ENCODE assay signal across 8 mouse cellular contexts in the genomic region with DNA sequence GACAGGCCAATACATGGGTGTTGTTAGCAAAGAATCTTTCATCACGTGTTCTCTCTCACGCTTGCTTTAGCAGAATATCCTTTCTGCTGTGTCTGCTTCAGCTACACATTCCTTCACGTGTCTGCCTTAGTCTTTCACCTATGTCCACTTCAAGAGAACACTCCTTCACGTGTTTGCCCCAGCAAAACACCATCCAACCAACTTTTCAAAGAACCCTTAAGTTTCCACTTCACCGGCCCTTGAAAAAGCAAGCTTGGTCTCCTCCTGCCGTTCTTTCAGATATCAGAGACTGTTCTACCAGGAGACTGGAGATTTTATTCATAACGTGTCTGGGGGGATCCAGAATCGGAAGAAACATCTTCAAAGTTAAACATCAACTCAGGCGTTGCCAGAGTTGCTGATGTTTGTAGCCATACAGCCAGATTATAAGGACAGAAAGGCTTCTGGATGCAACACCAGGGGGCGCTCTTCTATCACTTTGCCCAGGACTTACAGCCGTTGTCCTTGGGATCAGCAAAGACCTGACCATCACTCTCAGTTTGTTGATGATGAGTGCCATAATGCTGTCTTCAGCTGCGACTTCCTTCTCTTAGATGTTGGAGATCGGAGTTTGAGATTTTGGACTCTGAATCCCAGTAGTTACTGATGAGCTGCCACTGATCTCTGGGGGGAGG. TPM values are rescaled to one million over a fixed set of nuclear protein-coding genes. Genes with fewer than 3 reads are reported as not detected.
A peak's percentile ranks its signal among the peaks of the same experiment; 100 is the strongest.
DNase-seq lines count a peak whose midpoint lies in the region; ATAC-seq and TF ChIP-seq lines count a peak whose summit lies in the region.

No protein-coding gene starts in this region.

- intact Hi-C loops in heart, postnatal 10 days (cut with DNase I) = loop anchor here (1.0 kb wide), 1 partner anchor 179 kb away; no protein-coding TSS in a partner anchor

- H3K9me3 ChIP-seq in midbrain, embryonic 14.5 days (ENCODE audit: control insufficient read depth, low read length) = no peaks in the 10 kb centered on the region
- no peaks in the 10 kb centered on the region for H3K9me3 ChIP-seq in midbrain, embryonic 13.5 days
- no peaks in the 10 kb centered on the region for H3K9me3 ChIP-seq in lung, postnatal 0 days (ENCODE audit: low read length)

- TF ChIP-seq CTCF in lung, postnatal 0 days (IDR thresholded peaks at IDR 0.05) = peak; percentile 85
- TF ChIP-seq CTCF in testis, adult 2 months (IDR thresholded peaks at IDR 0.05; ENCODE audit: control insufficient read depth, insufficient read depth, insufficient replicate concordance, low read depth, low read length) = peak; percentile 61; the same call in 1 of the 2 replicates

- no peak for ATAC-seq in midbrain, embryonic 14.5 days (ENCODE audit: low FRiP score, low TSS enrichment)
- ATAC-seq in midbrain, embryonic 13.5 days = no peak
- ATAC-seq in lung, postnatal 0 days = peak; percentile 66

- H3K9ac ChIP-seq in midbrain, embryonic 14.5 days (replicated peaks; ENCODE audit: low read length) = no peak overlapping the region
- H3K9ac ChIP-seq in midbrain, embryonic 13.5 days (replicated peaks) = no peak overlapping the region
- no peak overlapping the region for H3K9ac ChIP-seq in lung, postnatal 0 days (replicated peaks; ENCODE audit: low read depth)

- H3K27me3 ChIP-seq in midbrain, embryonic 14.5 days (ENCODE audit: control insufficient read depth, insufficient read depth, low read length) = no peaks in the 10 kb centered on the region
- H3K27me3 ChIP-seq in midbrain, embryonic 13.5 days = peaks cover 14% of the 10 kb centered on the region; the same call in 1 of the 2 replicates
- peaks cover 3% of the 10 kb centered on the region; the same call in 1 of the 2 replicates for H3K27me3 ChIP-seq in lung, postnatal 0 days (replicated peaks; ENCODE audit: insufficient read depth, low read length)
- H3K27me3 ChIP-seq in testis, adult 2 months (ENCODE audit: control insufficient read depth, insufficient read depth, low read length) = no peaks in the 10 kb centered on the region

- peak; percentile 76 for DNase-seq in midbrain, embryonic 14.5 days
- peak; percentile 85 for DNase-seq in NIH3T3 (ENCODE audit: low read depth)
- DNase-seq in c-Kit-positive CD71-positive TER-119-positive erythroid progenitor cells, embryonic 14.5 days (ENCODE audit: low spot score) = peak; percentile 69
- DNase-seq in heart, postnatal 10 days = peak; percentile 41 to 69
- peak; percentile 79 for DNase-seq in lung, postnatal 0 days (ENCODE audit: low spot score)
- no peak for DNase-seq in left cerebral cortex, adult 8-10 months (ENCODE audit: low spot score in 2 of 2)

- 38% methylated on average over 13 of the region's 13 CpGs for WGBS in midbrain, embryonic 14.5 days
- 36% methylated on average over 13 of the region's 13 CpGs for WGBS in midbrain, embryonic 13.5 days
- 18% methylated on average over 13 of the region's 13 CpGs for WGBS in lung, postnatal 0 days

- no peak overlapping the region for H3K27ac ChIP-seq in midbrain, embryonic 14.5 days (replicated peaks; ENCODE audit: low read depth, low read length)
- no peak overlapping the region for H3K27ac ChIP-seq in midbrain, embryonic 13.5 days
- no peak overlapping the region for H3K27ac ChIP-seq in lung, postnatal 0 days (ENCODE audit: low read length)
- H3K27ac ChIP-seq in testis, adult 2 months (ENCODE audit: control insufficient read depth, insufficient read depth, low read depth, low read length) = no peak overlapping the region

- TF ChIP-seq POLR2A in testis, adult 2 months (IDR thresholded peaks at IDR 0.05; ENCODE audit: control insufficient read depth, low read depth, low read length) = no peak

- no peak overlapping the region for H3K4me2 ChIP-seq in midbrain, embryonic 14.5 days (ENCODE audit: low read length)
- no peak overlapping the region for H3K4me2 ChIP-seq in midbrain, embryonic 13.5 days (replicated peaks)
- no peak overlapping the region for H3K4me2 ChIP-seq in lung, postnatal 0 days (replicated peaks; ENCODE audit: low read depth, low read length)

- H3K36me3 ChIP-seq in midbrain, embryonic 14.5 days (ENCODE audit: control insufficient read depth, insufficient read depth, low read length) = no peaks in the 10 kb centered on the region
- no peaks in the 10 kb centered on the region for H3K36me3 ChIP-seq in midbrain, embryonic 13.5 days
- H3K36me3 ChIP-seq in lung, postnatal 0 days (ENCODE audit: insufficient read depth, low read length) = no peaks in the 10 kb centered on the region
- no peaks in the 10 kb centered on the region for H3K36me3 ChIP-seq in testis, adult 2 months (ENCODE audit: control insufficient read depth, insufficient read depth, low read length)

- TF ChIP-seq EP300 in lung, postnatal 0 days (IDR thresholded peaks at IDR 0.05) = no peak

- no peak overlapping the region for H3K4me3 ChIP-seq in midbrain, embryonic 14.5 days (replicated peaks; ENCODE audit: low read depth, low read length)
- H3K4me3 ChIP-seq in midbrain, embryonic 13.5 days (replicated peaks) = no peak overlapping the region
- no peak overlapping the region for H3K4me3 ChIP-seq in lung, postnatal 0 days (ENCODE audit: low read depth, low read length)
- H3K4me3 ChIP-seq in testis, adult 2 months (ENCODE audit: control insufficient read depth, low read depth, low read length) = no peak overlapping the region

- peaks cover 10% of the 10 kb centered on the region; the same call in 1 of the 2 replicates for H3K4me1 ChIP-seq in midbrain, embryonic 14.5 days (ENCODE audit: control insufficient read depth, insufficient read depth, low read length)
- peaks cover 16% of the 10 kb centered on the region for H3K4me1 ChIP-seq in midbrain, embryonic 13.5 days (replicated peaks)
- peaks cover 8% of the 10 kb centered on the region; the same call in 1 of the 2 replicates for H3K4me1 ChIP-seq in lung, postnatal 0 days (ENCODE audit: insufficient read depth, low read depth, low read length)
- H3K4me1 ChIP-seq in testis, adult 2 months (ENCODE audit: control insufficient read depth, insufficient read depth, low read length) = no peaks in the 10 kb centered on the region

RNA-seq across cellular contexts. Expression of a gene that starts 14.7 kb away (rescaled TPM):
- 46.8 and 49.5 TPM in 2 replicates for polyA plus RNA-seq in midbrain, embryonic 14.5 days (2014; fragmentation: Nextera tagmentation; extraction: Ambion mirVana)
- polyA plus RNA-seq in midbrain, embryonic 13.5 days (2015; fragmentation: Nextera tagmentation; extraction: Ambion mirVana) = 49.2 and 51.9 TPM in 2 replicates
- 10 to 100 TPM; 17.8 to 21.3 TPM for total RNA-seq in heart, postnatal 10 days (2021)
- polyA plus RNA-seq in lung, postnatal 0 days (2015; fragmentation: Nextera tagmentation; extraction: Ambion mirVana) = 20.5 and 22.4 TPM in 2 replicates
- polyA plus RNA-seq in testis, adult 2 months (2012; rRNA removed) = 80.1 and 81.9 TPM in 2 replicates
- total RNA-seq in left cerebral cortex, adult 8-10 months (2022) = 10 to 100 TPM; 16.6 to 20.5 (median 18.4) TPM

RNA-seq across cellular contexts. Expression of a gene that starts 22.7 kb away (rescaled TPM):
- polyA plus RNA-seq in midbrain, embryonic 14.5 days (2014; fragmentation: Nextera tagmentation; extraction: Ambion mirVana) = 97.7 and 105 TPM in 2 replicates
- 89.5 and 95.8 TPM in 2 replicates for polyA plus RNA-seq in midbrain, embryonic 13.5 days (2015; fragmentation: Nextera tagmentation; extraction: Ambion mirVana)
- total RNA-seq in heart, postnatal 10 days (2021) = 10 to 100 TPM; 42.6 to 48.8 TPM
- polyA plus RNA-seq in lung, postnatal 0 days (2015; fragmentation: Nextera tagmentation; extraction: Ambion mirVana) = 37.5 and 38.3 TPM in 2 replicates
- polyA plus RNA-seq in testis, adult 2 months (2012; rRNA removed) = 13.7 and 20.0 TPM in 2 replicates
- 10 to 100 TPM; 29.6 to 34.7 (median 31.8) TPM for total RNA-seq in left cerebral cortex, adult 8-10 months (2022)

RNA-seq across cellular contexts. Expression of a gene that starts 31.2 kb away (rescaled TPM):
- 26.6 and 27.7 TPM in 2 replicates for polyA plus RNA-seq in midbrain, embryonic 14.5 days (2014; fragmentation: Nextera tagmentation; extraction: Ambion mirVana)
- polyA plus RNA-seq in midbrain, embryonic 13.5 days (2015; fragmentation: Nextera tagmentation; extraction: Ambion mirVana) = 17.5 and 17.9 TPM in 2 replicates
- total RNA-seq in heart, postnatal 10 days (2021) = 1 to 10 TPM in 1 of 2 experiments, under 1 TPM in 1; 0.53 to 1.2 TPM
- 0.30 and 0.33 TPM in 2 replicates for polyA plus RNA-seq in lung, postnatal 0 days (2015; fragmentation: Nextera tagmentation; extraction: Ambion mirVana)
- 23.2 and 25.2 TPM in 2 replicates for polyA plus RNA-seq in testis, adult 2 months (2012; rRNA removed)
- total RNA-seq in left cerebral cortex, adult 8-10 months (2022) = 10 to 100 TPM in 2 of 4 experiments, 1 to 10 TPM in 2; 6.0 to 13.1 (median 10.2) TPM

Comparison
In these comparisons a context has a peak if more than half of its experiments do, and no peak if none do; other contexts are left out.
1. DNase-seq: peak in midbrain, embryonic 14.5 days (single experiment), NIH3T3 (single experiment), c-Kit-positive CD71-positive TER-119-positive erythroid progenitor cells, embryonic 14.5 days (single experiment), heart, postnatal 10 days (2 of 2) and lung, postnatal 0 days (single experiment); none in left cerebral cortex, adult 8-10 months (0 of 2).
2. RNA of a gene that starts 31.2 kb away (polyA plus RNA-seq): 26.6 to 27.7 TPM in midbrain, embryonic 14.5 days, 23.2 to 25.2 TPM in testis, adult 2 months and 17.5 to 17.9 TPM in midbrain, embryonic 13.5 days; 0.30 to 0.33 TPM in lung, postnatal 0 days; every median in the first group is over 10 times any median in the second.